Mouse (Mus musculus): ENCODE measurements around the gene D630023F18Rik.
A peak's percentile ranks its signal among the peaks of the same experiment; 100 is the strongest.

The D630023F18Rik gene

DNA sequence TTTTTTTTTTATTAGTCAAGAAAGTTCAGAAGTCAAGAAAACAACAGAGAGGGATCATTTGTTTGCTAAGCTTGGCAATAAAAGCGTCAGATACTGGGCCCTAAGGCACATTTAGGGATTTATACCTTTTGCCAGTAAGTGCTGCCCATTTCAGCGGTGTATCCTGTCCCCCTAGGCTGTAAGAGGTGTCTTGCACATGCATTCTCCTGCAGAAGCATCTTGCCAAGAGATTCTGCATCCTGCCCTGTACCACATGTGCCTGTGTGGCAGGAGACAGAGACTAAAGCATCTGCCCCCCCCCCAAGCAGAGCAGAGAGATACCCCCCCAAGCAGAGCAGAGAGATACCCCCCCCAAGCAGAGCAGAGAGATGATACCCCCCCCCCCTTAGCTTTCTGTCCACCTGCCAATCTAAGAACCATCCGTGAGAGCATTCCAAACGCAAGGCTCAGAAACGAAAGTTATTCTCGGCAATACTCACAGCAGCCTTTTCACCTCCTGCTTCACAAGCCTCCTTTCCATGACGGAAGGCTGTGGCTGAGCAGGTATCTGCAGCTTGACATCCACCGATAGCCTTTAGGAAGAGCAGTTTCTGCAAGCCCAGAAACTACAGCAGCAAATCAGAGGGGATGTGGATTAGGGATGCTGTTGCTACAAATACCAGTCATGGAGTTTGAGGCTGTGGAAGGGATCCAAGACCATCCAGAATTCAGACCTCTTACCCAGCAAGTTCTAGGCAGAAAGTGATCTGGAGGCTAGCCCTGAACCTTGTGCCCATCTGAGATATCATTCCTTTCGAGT, at the start of gene D630023F18Rik:
D630023F18Rik (minus strand) TSS at position 641 of the 799 bp plus-strand sequence.
- peak; percentile 4 for DNase-seq

DNA sequence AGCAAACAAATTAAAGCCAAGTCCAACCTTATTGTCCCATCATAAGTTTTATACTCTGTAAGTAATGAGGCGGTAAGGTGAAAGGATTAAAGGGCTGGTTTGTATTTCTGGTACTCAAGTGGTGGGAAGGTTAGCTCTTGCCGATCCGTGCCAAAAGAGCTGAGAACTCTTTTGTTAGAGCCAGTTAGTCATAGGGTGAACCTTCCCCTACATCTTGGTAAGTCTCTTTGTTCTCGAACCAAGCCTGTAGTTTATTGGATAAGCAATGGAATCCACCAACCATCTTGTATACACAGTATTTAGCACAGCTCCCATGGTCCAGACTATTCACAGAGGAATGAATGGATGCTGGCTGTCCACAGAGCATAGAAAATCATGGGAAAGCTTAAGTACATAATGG, 48.6 kb upstream of the D630023F18Rik start:
- DNase-seq: no peak

DNA sequence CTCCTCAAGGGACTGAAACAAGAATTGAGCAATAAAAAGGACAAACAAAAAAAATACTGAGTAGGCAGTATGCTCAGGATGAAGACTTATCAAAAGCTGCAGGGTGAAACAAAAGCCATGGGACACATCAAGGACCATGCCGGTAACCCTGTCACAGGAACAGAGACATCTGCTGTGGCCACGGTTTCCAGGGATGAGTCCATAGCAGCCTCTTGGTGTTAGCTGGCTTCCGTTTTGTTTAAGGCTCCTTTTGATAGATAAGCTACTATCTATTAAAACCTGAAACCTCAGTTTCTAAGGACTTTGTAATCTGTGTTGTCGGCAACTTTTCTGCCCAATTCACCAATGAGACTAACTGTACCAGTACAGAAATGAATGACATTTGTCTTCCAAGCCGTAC, 46.9 kb upstream of the D630023F18Rik start:
- no peak for DNase-seq

GRCm38 (mm10) chr1:65169536-65169935, 46.5 kb upstream of the D630023F18Rik start:
- DNase-seq: no peak

GRCm38 (mm10) chr1:65167496-65167895, 44.5 kb upstream of the D630023F18Rik start:
- DNase-seq: no peak

- DNase-seq: no peak
Measured at GRCm38 (mm10) chr1:65162210-65162609, 39.2 kb upstream of the D630023F18Rik start.

- DNase-seq: no peak
Measured at GRCm38 (mm10) chr1:65156111-65156510, 33.1 kb upstream of the D630023F18Rik start.

GRCm38 (mm10) chr1:65154814-65155213, 31.8 kb upstream of the D630023F18Rik start:
- no peak for DNase-seq

DNA sequence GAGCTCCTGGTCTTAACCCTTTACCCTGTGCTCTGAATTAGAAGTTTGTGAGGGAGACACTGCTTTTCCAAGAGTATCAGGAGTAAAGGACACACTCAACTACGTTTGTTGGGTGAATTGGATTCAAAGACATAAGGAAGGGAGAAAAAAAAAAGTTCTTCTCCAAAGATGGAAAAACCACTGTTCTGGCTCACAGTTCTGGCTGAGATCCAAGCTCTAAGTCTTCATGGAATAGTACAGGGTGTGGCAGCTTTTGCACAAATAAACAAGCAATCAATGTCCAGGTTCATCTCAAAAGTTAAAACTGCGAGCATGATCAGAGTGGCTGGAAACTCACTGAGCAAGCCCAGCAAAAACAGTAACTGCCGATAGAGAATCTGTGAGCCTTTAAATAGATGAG, 25.0 kb upstream of the D630023F18Rik start:
- no peak for DNase-seq

- DNase-seq: no peak
Measured at GRCm38 (mm10) chr1:65147326-65147725, 24.3 kb upstream of the D630023F18Rik start.

DNA sequence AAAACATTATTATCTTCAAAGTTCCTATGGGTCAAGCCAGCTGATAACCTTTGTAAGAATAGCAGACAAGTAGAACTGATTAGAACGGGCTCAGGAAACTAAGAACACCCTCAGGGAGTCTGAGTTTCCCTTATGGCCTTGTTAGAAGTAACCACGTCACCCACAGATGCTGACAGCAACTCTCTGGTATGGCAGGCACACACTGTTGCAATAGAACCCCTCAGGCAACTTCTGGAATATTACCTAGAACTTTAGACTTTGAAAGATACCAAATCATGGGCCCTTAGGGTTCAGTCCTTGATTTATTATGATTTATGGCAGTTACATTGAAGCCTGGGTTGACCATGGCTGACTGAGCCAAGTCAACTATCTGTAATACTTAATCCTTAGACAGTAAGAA, 23.6 kb upstream of the D630023F18Rik start:
- no peak for DNase-seq

- DNase-seq: no peak
Measured at GRCm38 (mm10) chr1:65144783-65145182, 21.8 kb upstream of the D630023F18Rik start.

GRCm38 (mm10) chr1:65137560-65137959, 14.5 kb upstream of the D630023F18Rik start:
- no peak for DNase-seq

GRCm38 (mm10) chr1:65132833-65133232, 9.8 kb upstream of the D630023F18Rik start:
- DNase-seq: no peak

DNA sequence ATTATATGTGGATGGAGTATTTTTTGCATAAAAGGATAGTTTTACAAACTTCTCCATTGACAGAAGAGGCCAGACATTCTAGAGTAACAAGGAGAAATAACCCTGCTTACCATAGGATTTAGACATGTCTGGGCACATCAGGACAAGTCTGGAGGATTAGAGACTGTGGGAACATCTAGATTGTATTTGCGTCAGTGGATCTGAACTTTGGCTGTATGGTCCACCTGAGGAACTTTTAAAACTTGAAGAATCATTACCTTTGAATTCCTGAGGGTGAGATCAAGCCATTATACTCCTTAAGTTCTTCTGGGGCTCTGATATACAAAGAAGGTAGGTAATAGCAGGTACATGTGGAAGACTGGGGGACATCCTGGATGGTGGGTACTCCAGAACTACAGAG, 8.7 kb upstream of the D630023F18Rik start:
- no peak for DNase-seq

DNA sequence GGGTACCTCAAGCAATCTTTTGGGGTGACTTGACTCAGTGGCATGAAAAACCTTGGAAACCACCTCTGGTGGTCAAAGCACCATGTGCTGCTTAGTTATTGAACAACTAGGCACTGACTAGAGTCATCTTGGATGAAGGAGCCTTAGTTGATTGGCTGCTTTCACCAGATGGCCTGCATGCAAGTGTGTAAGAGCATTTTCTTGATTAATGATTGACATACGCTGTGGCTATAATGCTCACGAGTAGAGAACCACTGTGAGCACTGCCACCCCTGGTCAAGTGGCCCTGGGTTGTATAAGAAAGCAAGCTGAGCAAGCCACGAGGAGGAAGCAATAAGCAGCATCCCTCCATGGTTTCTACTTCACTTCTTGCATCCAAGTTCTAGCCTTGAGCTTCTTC, 7.2 kb upstream of the D630023F18Rik start:
- DNase-seq: no peak

- no peak for DNase-seq
Measured at GRCm38 (mm10) chr1:65129634-65130180, 6.7 kb upstream of the D630023F18Rik start.

- no peak for DNase-seq
Measured at GRCm38 (mm10) chr1:65119438-65119837, 3.6 kb downstream of the D630023F18Rik start, which contains the start of gene Gm28845. Gm28845 (minus strand) TSS chr1:65119558.

DNA sequence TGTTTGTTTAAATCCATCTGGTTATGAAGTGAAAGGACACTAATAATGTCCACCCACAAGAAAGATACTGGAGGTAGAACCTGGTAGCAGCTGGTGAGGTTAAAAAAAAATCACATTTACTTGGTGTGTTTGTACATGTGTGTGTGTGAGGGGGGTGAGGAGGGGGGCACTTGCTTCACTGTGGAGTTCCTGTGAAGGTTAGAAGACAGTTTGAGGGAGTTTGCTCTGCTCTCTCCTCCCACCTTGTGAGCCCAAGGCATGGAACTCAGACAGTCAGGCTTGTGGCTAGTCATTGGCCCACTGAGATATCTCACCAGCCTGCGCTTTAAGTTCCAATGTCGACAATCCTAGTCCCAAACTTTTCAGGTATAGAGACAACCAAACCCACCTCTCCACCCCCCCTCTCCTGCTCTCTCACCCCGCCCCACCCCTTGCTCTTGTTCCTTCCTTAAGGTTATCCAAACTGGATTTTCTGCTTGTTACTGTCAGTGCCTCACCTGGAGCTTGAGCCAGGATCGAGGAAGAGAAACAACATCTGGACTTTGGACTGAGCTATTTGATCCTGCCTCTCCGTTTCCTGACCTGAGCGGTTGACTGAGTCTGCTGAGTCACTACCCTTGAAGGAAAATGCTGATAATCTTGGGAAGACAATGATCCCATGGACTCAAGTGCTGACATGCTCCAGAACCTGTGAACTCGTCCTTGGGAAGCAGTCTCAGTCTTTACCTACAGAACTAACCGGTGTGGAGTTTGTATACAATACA, 4.7 kb downstream of the D630023F18Rik start:
- no peak for DNase-seq

DNA sequence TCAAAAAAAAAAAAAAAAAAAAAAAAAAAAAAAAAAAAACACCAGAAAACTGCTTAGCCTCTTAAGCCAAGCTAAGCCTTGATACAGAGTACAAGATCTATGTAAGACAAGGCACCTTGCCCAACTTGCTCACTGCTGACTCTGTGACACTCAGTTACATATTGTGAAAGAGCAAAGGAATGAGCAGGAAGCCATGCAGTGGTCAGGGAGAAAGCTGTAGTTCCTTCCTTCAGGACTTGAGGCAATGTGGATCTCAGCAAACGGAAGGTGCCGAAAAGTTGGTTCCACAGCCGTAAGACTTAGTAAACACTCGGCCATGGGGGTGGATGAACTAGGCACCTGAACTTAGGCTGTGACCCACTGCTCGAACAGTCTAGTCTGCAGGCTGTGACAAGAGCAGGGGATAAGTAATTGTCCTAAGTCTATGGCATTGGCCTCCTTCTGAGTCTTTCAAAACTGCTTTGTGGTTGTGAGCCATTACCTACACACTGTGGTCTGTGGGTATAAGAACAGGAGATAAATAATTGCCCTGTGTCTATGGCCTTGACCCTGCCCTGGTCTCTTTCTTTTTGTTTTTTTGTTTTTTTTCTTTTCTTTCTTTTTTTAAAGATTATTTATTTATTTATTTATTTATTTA, 9.4 kb downstream of the D630023F18Rik start:
- no peak for DNase-seq

DNA sequence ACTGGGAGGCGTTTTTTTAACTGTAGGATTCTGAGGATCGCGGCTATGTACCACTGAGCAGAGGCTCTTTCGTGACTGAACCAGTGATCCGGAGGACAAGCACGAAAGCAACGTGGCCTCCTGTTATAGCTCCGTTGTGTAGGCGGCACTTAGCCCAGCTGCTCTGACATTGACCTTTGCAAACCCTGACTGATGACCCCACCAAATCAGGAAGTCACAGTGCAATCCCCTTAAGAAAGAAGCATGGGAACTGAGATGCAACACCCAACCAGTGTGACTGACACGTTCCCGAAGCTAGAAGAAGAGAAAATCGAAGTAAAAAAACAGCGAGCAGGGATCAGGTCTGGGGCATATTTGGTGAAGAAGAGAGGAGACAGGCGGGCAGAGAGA, 10.2 kb downstream of the D630023F18Rik start:
- DNase-seq: no peak

DNA sequence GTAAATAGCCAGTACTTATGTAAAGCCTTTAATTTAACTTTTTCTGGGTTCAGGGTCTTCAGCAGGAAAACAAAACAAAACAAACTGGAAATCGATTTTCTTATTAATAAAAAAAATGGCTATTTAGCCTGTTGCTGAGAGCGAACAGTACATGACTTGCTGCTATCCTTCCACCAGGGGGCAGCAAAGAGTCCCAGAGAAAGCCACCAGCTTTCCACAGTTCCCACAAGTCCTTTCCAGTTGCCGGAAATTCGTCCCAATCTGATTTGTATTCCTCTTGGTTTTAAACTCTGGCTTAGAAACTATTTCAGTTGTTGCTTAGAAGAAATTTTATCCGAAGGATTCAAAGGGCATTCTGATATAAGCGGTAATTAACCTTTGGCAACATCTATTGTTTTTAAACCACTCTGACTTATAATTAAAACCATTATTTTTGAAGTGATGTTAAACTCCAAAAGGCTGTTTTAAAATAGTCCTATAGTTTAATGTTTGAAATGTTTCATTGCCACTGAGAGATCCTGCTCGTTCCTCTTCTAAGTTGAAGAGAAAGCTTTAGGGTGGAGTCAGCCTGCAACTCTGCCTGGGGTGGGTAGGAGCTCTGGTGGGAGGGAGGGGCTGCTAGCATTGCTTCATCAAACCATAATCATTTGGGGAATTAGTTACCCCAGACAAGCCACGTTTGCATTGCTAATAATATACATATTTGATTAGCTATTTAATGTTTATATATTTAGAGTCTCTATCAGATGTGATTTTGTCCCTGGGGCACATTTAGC, 10.8 kb downstream of the D630023F18Rik start:
- peak; percentile 44 for DNase-seq

Measured in cerebellum, adult 9-11 months (tissue).